Mouse (Mus musculus) embryonic fibroblast, embryonic 13.5 days (primary cell): ENCODE results near the gene Cnot11.

Source experiments
- CTCF ChIP-seq: IDR thresholded peaks from 2 replicates; pipeline ENCODE4 v1.5.1; 2011; ENCODE audit warnings: mild to moderate bottlenecking, control low read depth, low read length, moderate library complexity, borderline replicate concordance; ENCODE audit not compliant: insufficient read depth
- POLR2A ChIP-seq: IDR thresholded peaks from 2 replicates; pipeline ENCODE4 v1.6.1; 2011; ENCODE audit warnings: low read depth, mild to moderate bottlenecking, control low read depth, low read length, moderate library complexity

DNA sequence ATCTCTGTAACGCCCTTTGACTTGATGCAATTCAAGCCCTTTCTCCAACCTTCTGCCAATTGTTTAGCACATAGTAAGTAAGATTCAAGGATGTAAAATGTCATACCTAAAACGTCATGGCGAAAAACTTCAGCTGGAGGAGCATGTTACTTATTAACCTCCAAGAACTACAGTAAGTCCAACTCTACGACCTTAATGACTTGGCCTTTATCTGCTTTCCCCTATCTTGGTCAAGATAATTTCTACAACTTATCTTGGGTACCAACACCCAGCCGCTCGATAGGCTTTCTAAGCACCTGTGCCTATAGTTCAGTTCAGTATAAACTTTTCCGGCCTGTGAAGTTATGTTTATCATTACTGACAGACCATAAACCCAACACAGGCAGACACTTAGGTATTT lies 39.1 kb downstream of the Cnot11 start:
- TF ChIP-seq POLR2A (no peak), CTCF (no peak)
